Mouse (Mus musculus) olfactory bulb, adult 2 months (tissue): ENCODE measurements around the gene Klf2.

Source experiments
- CTCF ChIP-seq: fragments of 200-500 bp; IDR thresholded peaks from 2 replicates; pipeline ENCODE4 v1.5.1; 2012; ENCODE audit warnings: low read depth, mild to moderate bottlenecking, low read length, moderate library complexity; ENCODE audit not compliant: insufficient read depth
- POLR2A ChIP-seq: fragments of 200-500 bp; IDR thresholded peaks from 2 replicates; pipeline ENCODE4 v1.6.1; 2012; ENCODE audit warnings: mild to moderate bottlenecking, low read depth, low read length, moderate library complexity; ENCODE audit not compliant: insufficient read depth

- no peak for TF ChIP-seq POLR2A
- TF ChIP-seq CTCF = no peak
Measured at GRCm38 (mm10) chr8:72321635-72322441, 3.0 kb downstream of the Klf2 start.
